Comparison of ENCODE assay signal across 10 mouse cellular contexts in genomic region chr8:13600204-13600603, GRCm38 (mm10). TPM values are rescaled to one million over a fixed set of nuclear protein-coding genes. Genes with fewer than 3 reads are reported as not detected.
DNase-seq lines count a peak whose midpoint lies in the region; ATAC-seq lines count a peak whose summit lies in the region.
"Had no signal": no experiment of that assay in that cellular context is flagged by ENCODE, and none has a peak within 500 bp of the region (broad histone marks: within the 10 kb centered on the region; RNA-seq: fewer than 3 reads in every experiment).

No protein-coding gene starts in this region.

- H3K4me2 ChIP-seq in hindbrain, embryonic 11.5 days (replicated peaks; ENCODE audit: low read depth, low read length): no peak overlapping the region
- H3K4me2 ChIP-seq: limb, embryonic 15.5 days had no signal

- no peak overlapping the region for H3K4me3 ChIP-seq in hindbrain, embryonic 11.5 days (ENCODE audit: low read depth, low read length)
- H3K4me3 ChIP-seq: limb, embryonic 15.5 days had no signal

- no peaks in the 10 kb centered on the region for H3K4me1 ChIP-seq in hindbrain, embryonic 11.5 days (replicated peaks; ENCODE audit: control insufficient read depth, insufficient read depth, low read length)

- no peak overlapping the region for H3K9ac ChIP-seq in hindbrain, embryonic 11.5 days (ENCODE audit: low read depth, low read length)
- H3K9ac ChIP-seq: limb, embryonic 15.5 days had no signal

- peak; percentile 90 for DNase-seq in CD4-positive helper T cell, adult 2 months (ENCODE audit: low read depth, low spot score)
- peak; percentile 16 for DNase-seq in adrenal gland, postnatal 25 days
- peak; percentile 60 for DNase-seq in kidney, postnatal 14 days
- DNase-seq in cerebellum, adult 9-10 months: no peak
- DNase-seq in testis, postnatal 14 days (ENCODE audit: low spot score): no peak
- no peak for DNase-seq in right cerebral cortex, adult 18-20 months
- DNase-seq in hindbrain, embryonic 11.5 days (ENCODE audit: low spot score): no peak

- 0 out of 2 replicates have a peak, but pooled peaks cover 2% of the 10 kb centered on the region for H3K36me3 ChIP-seq in hindbrain, embryonic 11.5 days (ENCODE audit: control insufficient read depth, insufficient read depth, low read length)

- H3K27me3 ChIP-seq in hindbrain, embryonic 11.5 days (ENCODE audit: control insufficient read depth, insufficient read depth, low read length): no peaks in the 10 kb centered on the region
- H3K27me3 ChIP-seq: limb, embryonic 15.5 days had no signal

- ATAC-seq in megakaryocyte progenitor cell, adult 5-6 weeks (replicated peaks; ENCODE audit: poor library complexity): peak; percentile 66
- no peak for ATAC-seq in hindbrain, embryonic 11.5 days (ENCODE audit: low FRiP score)

- WGBS in hindbrain, embryonic 11.5 days: 74% methylated on average over 7 of the region's 7 CpGs

- no peaks in the 10 kb centered on the region for H3K9me3 ChIP-seq in hindbrain, embryonic 11.5 days (ENCODE audit: control insufficient read depth, low read length)
- H3K9me3 ChIP-seq: limb, embryonic 15.5 days had no signal

- H3K27ac ChIP-seq in hindbrain, embryonic 11.5 days (ENCODE audit: low read depth, low read length): no peak overlapping the region; the same call in 1 of the 2 replicates
- H3K27ac ChIP-seq: limb, embryonic 15.5 days had no signal

RNA-seq across cellular contexts. Expression of gene 1700029H14Rik, which starts 37.9 kb away (rescaled TPM):
- total RNA-seq in adrenal gland, postnatal 25 days (2021): not detected in 2 replicates
- total RNA-seq in megakaryocyte progenitor cell, adult 5-6 weeks (2015): 0.17 TPM in 1 of 2 replicates, not detected in the other
- total RNA-seq in megakaryocyte progenitor cell, adult 5-6 weeks (2017): not detected in 2 replicates
- not detected in 2 replicates for polyA plus RNA-seq in hindbrain, embryonic 11.5 days (2014; fragmentation: Nextera tagmentation; extraction: Ambion mirVana)
- polyA plus RNA-seq: brain, embryonic 14.5 days; limb, embryonic 15.5 days had no signal

Comparison
In these comparisons a context has a peak if more than half of its experiments do, and no peak if none do; other contexts are left out.
1. DNase-seq: peak in CD4-positive helper T cell, adult 2 months (single experiment), adrenal gland, postnatal 25 days (single experiment) and kidney, postnatal 14 days (single experiment); none in cerebellum, adult 9-10 months (single experiment), testis, postnatal 14 days (single experiment), right cerebral cortex, adult 18-20 months (single experiment) and hindbrain, embryonic 11.5 days (single experiment).